Mouse (Mus musculus) liver, embryonic 14.5 days (tissue): ENCODE results near the gene Dydc2.

ENCODE experiments used
- CTCF ChIP-seq: IDR thresholded peaks from 2 replicates; pipeline ENCODE4 v1.5.1; 2016; ENCODE audit warnings: antibody characterized with exemption, low read depth, control low read depth
- EP300 ChIP-seq: IDR thresholded peaks from 2 replicates; pipeline ENCODE4 v1.6.1; 2016; ENCODE audit warnings: antibody characterized with exemption, low read depth

DNA sequence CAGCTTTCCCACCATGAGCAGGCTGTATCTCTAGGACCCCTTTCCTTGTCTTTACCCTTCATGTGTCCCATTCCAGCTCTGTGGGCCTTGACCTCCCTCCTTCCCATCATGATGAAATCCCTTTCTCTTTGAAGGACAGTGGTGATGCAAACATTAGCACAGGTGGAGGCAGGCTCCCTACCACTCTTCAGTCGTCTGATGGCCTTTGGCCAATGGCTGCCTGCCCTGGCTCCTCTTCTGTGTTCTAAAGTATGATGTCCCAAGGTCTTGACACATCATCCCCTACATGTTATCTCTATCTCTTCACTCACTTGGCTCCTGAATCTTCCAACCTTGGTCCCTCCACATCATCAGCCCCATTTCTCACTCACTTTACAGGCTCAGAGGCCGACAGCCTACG is 47.3 kb upstream of the Dydc2 start:
- no peak for TF ChIP-seq CTCF
- no peak for TF ChIP-seq EP300
